Mouse (Mus musculus): Measurements from ENCODE around the gene Dppa2.

GRCm38 (mm10) chr16:48280883-48281282, 22.8 kb upstream of the Dppa2 start:
- no peak for TF ChIP-seq POLR2A (IDR thresholded peaks at IDR 0.05; ENCODE audit: extremely low read depth, insufficient read depth, low read length)
- no peak for TF ChIP-seq CTCF (IDR thresholded peaks at IDR 0.05; ENCODE audit: low read depth, low read length)
